Mouse (Mus musculus) ES-Bruce4 (cell line): Measurements from ENCODE around the gene Aip. TPM values are rescaled to one million over a fixed set of nuclear protein-coding genes. Genes with fewer than 3 reads are reported as not detected.

Experiments used
- H3K27ac ChIP-seq: 2 replicates; pipeline ENCODE4 v1.5.1; 2012; ENCODE audit warnings: low read length, inconsistent platforms; ENCODE audit not compliant: insufficient read depth
- H3K27me3 ChIP-seq: 2 replicates; pipeline ENCODE4 v1.6.1; 2012; ENCODE audit warnings: mild to moderate bottlenecking, low read length, inconsistent platforms; ENCODE audit not compliant: control insufficient read depth, poor library complexity, insufficient read depth, severe bottlenecking
- H3K36me3 ChIP-seq: 2 replicates; pipeline ENCODE4 v1.6.1; 2012; ENCODE audit warnings: inconsistent platforms, mild to moderate bottlenecking, low read length, moderate library complexity; ENCODE audit not compliant: control insufficient read depth, poor library complexity, insufficient read depth, severe bottlenecking
- H3K4me1 ChIP-seq: one replicate; pipeline ENCODE4 v1.8.1; 2011; ENCODE audit warnings: low read length; ENCODE audit not compliant: control insufficient read depth, insufficient read depth
- H3K4me3 ChIP-seq: 2 replicates; pipeline ENCODE4 v1.5.1; 2011; ENCODE audit warnings: low read depth, mild to moderate bottlenecking, low read length
- H3K9ac ChIP-seq: 2 replicates; pipeline ENCODE4 v1.6.1; 2012; ENCODE audit warnings: low read depth, mild to moderate bottlenecking, inconsistent platforms; ENCODE audit not compliant: poor library complexity, severe bottlenecking
- H3K9me3 ChIP-seq: replicated peaks from 2 replicates; pipeline ENCODE4 v1.6.1; 2012; ENCODE audit warnings: mild to moderate bottlenecking, low read length, inconsistent platforms; ENCODE audit not compliant: control insufficient read depth, poor library complexity, insufficient read depth, severe bottlenecking
- CTCF ChIP-seq: IDR thresholded peaks from one replicate; pipeline ENCODE4 v1.8.1; 2011; ENCODE audit warnings: low read depth, low read length
- EP300 ChIP-seq: IDR thresholded peaks from 2 replicates; pipeline ENCODE4 v1.6.1; 2011; ENCODE audit warnings: low read depth, low read length; ENCODE audit not compliant: insufficient read depth
- POLR2A ChIP-seq: IDR thresholded peaks from one replicate; pipeline ENCODE4 v1.8.1; 2011; ENCODE audit warnings: low read length; ENCODE audit not compliant: insufficient read depth
- polyA plus RNA-seq: library from polyadenylated mRNA; stranded (reverse); fragments of >200 nt; gene quantifications from 2 replicates; pipeline ENCODE4 v1.2.4, GENCODE M21; 2011; ENCODE audit warnings: low read depth; ENCODE audit not compliant: missing spikeins, insufficient read depth, insufficient read length

Gene Aip
- polyA plus RNA-seq, 1 experiment: 43.8 TPM

- Histone ChIP-seq H3K27me3 (no peaks in the 10 kb centered on the region), H3K4me1 (no peaks in the 10 kb centered on the region), H3K4me3 (no peak overlapping the region), H3K36me3 (no peaks in the 10 kb centered on the region), H3K27ac (no peak overlapping the region), H3K9me3 (no peaks in the 10 kb centered on the region), H3K9ac (no peak overlapping the region)
- TF ChIP-seq EP300: no peak
These were observed 43.3 kb downstream of the Aip start for GRCm38 (mm10) chr19:4082219-4082965.

GRCm38 (mm10) chr19:4081394-4081793, 44.3 kb downstream of the Aip start, which contains the start of gene Cabp2:
TSS of gene Cabp2 (plus strand) at chr19:4081578.
- no peaks in the 10 kb centered on the region for H3K36me3 ChIP-seq
- no peak within 1 kb of the TSS for H3K27ac ChIP-seq
- no peak for TF ChIP-seq POLR2A
- no peak for TF ChIP-seq EP300
- no peak for TF ChIP-seq CTCF
- no peaks in the 10 kb centered on the region for H3K27me3 ChIP-seq
- H3K4me3 ChIP-seq: no peak within 1 kb of the TSS
- H3K9ac ChIP-seq: no peak within 1 kb of the TSS
- H3K9me3 ChIP-seq: no peaks in the 10 kb centered on the region
- H3K4me1 ChIP-seq: no peaks in the 10 kb centered on the region

- Histone ChIP-seq H3K9ac (no peak overlapping the region), H3K4me1 (no peaks in the 10 kb centered on the region), H3K27ac (no peak overlapping the region), H3K27me3 (no peaks in the 10 kb centered on the region), H3K4me3 (no peak overlapping the region), H3K36me3 (no peaks in the 10 kb centered on the region), H3K9me3 (no peaks in the 10 kb centered on the region)
- TF ChIP-seq EP300: no peak
- no peak for TF ChIP-seq CTCF
- no peak for TF ChIP-seq POLR2A
These were observed 45.1 kb downstream of the Aip start for GRCm38 (mm10) chr19:4080511-4081009.

GRCm38 (mm10) chr19:4079594-4079993, 46.1 kb downstream of the Aip start:
- no peak overlapping the region for H3K27ac ChIP-seq
- H3K9me3 ChIP-seq: no peaks in the 10 kb centered on the region
- no peak for TF ChIP-seq CTCF
- no peak for TF ChIP-seq POLR2A
- no peak for TF ChIP-seq EP300
- no peaks in the 10 kb centered on the region for H3K36me3 ChIP-seq
- no peaks in the 10 kb centered on the region for H3K4me1 ChIP-seq
- H3K27me3 ChIP-seq: no peaks in the 10 kb centered on the region
- H3K4me3 ChIP-seq: no peak overlapping the region
- H3K9ac ChIP-seq: no peak overlapping the region

- Histone ChIP-seq H3K4me1 (no peaks in the 10 kb centered on the region), H3K9me3 (no peaks in the 10 kb centered on the region), H3K4me3 (no peak overlapping the region), H3K9ac (no peak overlapping the region), H3K27me3 (no peaks in the 10 kb centered on the region), H3K27ac (no peak overlapping the region), H3K36me3 (no peaks in the 10 kb centered on the region)
- no peak for TF ChIP-seq POLR2A
These were observed 50.1 kb downstream of the Aip start for GRCm38 (mm10) chr19:4075531-4075930.

- no peak for TF ChIP-seq CTCF
- TF ChIP-seq POLR2A: no peak
- no peak for TF ChIP-seq EP300
- H3K27me3 ChIP-seq: no peaks in the 10 kb centered on the region
- no peaks in the 10 kb centered on the region for H3K9me3 ChIP-seq
- no peak overlapping the region for H3K4me3 ChIP-seq
- H3K9ac ChIP-seq: no peak overlapping the region
- no peak overlapping the region for H3K27ac ChIP-seq
- no peaks in the 10 kb centered on the region for H3K36me3 ChIP-seq
- no peaks in the 10 kb centered on the region for H3K4me1 ChIP-seq
These were observed 52.8 kb downstream of the Aip start for GRCm38 (mm10) chr19:4072706-4073424.
